In the genomic region with DNA sequence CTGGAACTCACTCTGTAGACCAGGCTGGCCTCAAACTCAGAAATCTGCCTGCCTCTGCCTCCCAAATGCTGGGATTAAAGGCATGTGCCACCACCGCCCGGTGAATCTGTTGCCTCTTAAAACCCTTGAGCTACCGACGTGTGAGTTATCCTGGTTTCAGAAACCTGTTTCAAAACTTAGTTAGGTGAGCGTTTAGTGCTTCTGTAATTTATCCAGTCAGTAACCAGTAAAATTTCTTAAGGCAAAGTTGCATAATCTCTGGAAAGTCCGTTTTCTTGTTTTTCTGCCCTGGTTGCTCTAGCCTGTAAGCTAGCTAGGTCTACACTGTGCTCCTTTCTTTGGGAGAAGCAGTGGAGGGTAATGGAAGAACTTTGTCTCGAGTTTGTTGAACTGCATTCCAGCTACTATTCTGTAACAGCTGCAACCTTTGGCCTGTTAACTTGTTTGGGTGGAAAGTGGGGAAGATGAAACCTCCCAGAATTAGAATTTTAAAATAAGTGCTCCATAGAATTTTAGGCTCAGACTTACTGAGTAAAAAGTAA, we compare ENCODE assay signal across 11 mouse cellular contexts.
"Had no signal": no experiment of that assay in that cellular context is flagged by ENCODE, and none has a peak within 500 bp of the region (broad histone marks: within the 10 kb centered on the region; RNA-seq: fewer than 3 reads in every experiment).

No protein-coding gene starts in this region.

- ATAC-seq: intestine, embryonic 15.5 days; midbrain, embryonic 16.5 days had no signal

- H3K4me1 ChIP-seq: intestine, embryonic 15.5 days; limb, embryonic 10.5 days; lung, embryonic 15.5 days; midbrain, embryonic 12.5 days had no signal

- H3K4me3 ChIP-seq: intestine, embryonic 15.5 days; left cerebral cortex, adult 2 months; limb, embryonic 10.5 days; liver, embryonic 15.5 days; lung, embryonic 15.5 days; midbrain, embryonic 12.5 days had no signal

- H3K9ac ChIP-seq: intestine, embryonic 15.5 days; liver, embryonic 15.5 days; lung, embryonic 15.5 days; midbrain, embryonic 12.5 days had no signal

- H3K27ac ChIP-seq: intestine, embryonic 15.5 days; left cerebral cortex, adult 2 months; limb, embryonic 10.5 days; liver, embryonic 15.5 days; lung, embryonic 15.5 days; macrophage; midbrain, embryonic 12.5 days had no signal

- H3K4me2 ChIP-seq: intestine, embryonic 15.5 days; liver, embryonic 15.5 days; lung, embryonic 15.5 days; midbrain, embryonic 12.5 days had no signal

- H3K27me3 ChIP-seq: intestine, embryonic 15.5 days; liver, embryonic 15.5 days; lung, embryonic 15.5 days; midbrain, embryonic 12.5 days had no signal

- H3K36me3 ChIP-seq: intestine, embryonic 15.5 days; limb, embryonic 10.5 days had no signal

- DNase-seq: lung, postnatal 14 days; right cerebral cortex, postnatal 14 days; thymus, postnatal 36 days had no signal

- H3K9me3 ChIP-seq: intestine, embryonic 15.5 days; limb, embryonic 10.5 days; liver, embryonic 15.5 days; lung, embryonic 15.5 days; midbrain, embryonic 12.5 days had no signal
